Mouse (Mus musculus): ENCODE data around the gene Rnf121. TPM values are rescaled to one million over a fixed set of nuclear protein-coding genes. Genes with fewer than 3 reads are reported as not detected.

Rnf121 gene
- polyA plus RNA-seq, 1 experiment: 95.5 TPM

GRCm38 (mm10) chr7:102100868-102101267, 35.6 kb upstream of the Rnf121 start:
- DNase-seq (ENCODE audit: low read depth): no peak
- no peak for TF ChIP-seq CTCF (IDR thresholded peaks at IDR 0.05; ENCODE audit: borderline replicate concordance, extremely low read depth, insufficient read depth, insufficient read length)
- no peak for TF ChIP-seq POLR2A (IDR thresholded peaks at IDR 0.05; ENCODE audit: borderline replicate concordance, extremely low read depth, insufficient read depth, insufficient read length, poor library complexity, severe bottlenecking)

- TF ChIP-seq POLR2A (IDR thresholded peaks at IDR 0.05; ENCODE audit: borderline replicate concordance, extremely low read depth, insufficient read depth, insufficient read length, poor library complexity, severe bottlenecking) (no peak), CTCF (IDR thresholded peaks at IDR 0.05; ENCODE audit: borderline replicate concordance, extremely low read depth, insufficient read depth, insufficient read length) (no peak)
Measured at GRCm38 (mm10) chr7:102099760-102100661, 34.7 kb upstream of the Rnf121 start.

GRCm38 (mm10) chr7:102087336-102087735, 22.1 kb upstream of the Rnf121 start:
- DNase-seq (ENCODE audit: low read depth): no peak
- TF ChIP-seq POLR2A (IDR thresholded peaks at IDR 0.05; ENCODE audit: borderline replicate concordance, extremely low read depth, insufficient read depth, insufficient read length, poor library complexity, severe bottlenecking) (no peak), CTCF (IDR thresholded peaks at IDR 0.05; ENCODE audit: borderline replicate concordance, extremely low read depth, insufficient read depth, insufficient read length) (no peak)

More at GRCm38 (mm10) chr7:102099760-102100661, 34.7 kb upstream of the Rnf121 start:
- DNase-seq (ENCODE audit: low read depth): peak; percentile 66

- DNase-seq (ENCODE audit: low read depth): no peak
- TF ChIP-seq CTCF (IDR thresholded peaks at IDR 0.05; ENCODE audit: borderline replicate concordance, extremely low read depth, insufficient read depth, insufficient read length): no peak
- no peak for TF ChIP-seq POLR2A (IDR thresholded peaks at IDR 0.05; ENCODE audit: borderline replicate concordance, extremely low read depth, insufficient read depth, insufficient read length, poor library complexity, severe bottlenecking)
Measured at GRCm38 (mm10) chr7:102084041-102084696, 18.9 kb upstream of the Rnf121 start.

GRCm38 (mm10) chr7:102082816-102083215, 17.5 kb upstream of the Rnf121 start, which contains the start of gene Trpc2:
Trpc2 (plus strand) TSS chr7:102083116.
- no peak for TF ChIP-seq CTCF (IDR thresholded peaks at IDR 0.05; ENCODE audit: borderline replicate concordance, extremely low read depth, insufficient read depth, insufficient read length)
- no peak for DNase-seq (ENCODE audit: low read depth)

GRCm38 (mm10) chr7:102081784-102082183, 16.5 kb upstream of the Rnf121 start:
- DNase-seq (ENCODE audit: low read depth): no peak
- TF ChIP-seq CTCF (IDR thresholded peaks at IDR 0.05; ENCODE audit: borderline replicate concordance, extremely low read depth, insufficient read depth, insufficient read length) (no peak), POLR2A (IDR thresholded peaks at IDR 0.05; ENCODE audit: borderline replicate concordance, extremely low read depth, insufficient read depth, insufficient read length, poor library complexity, severe bottlenecking) (no peak)

GRCm38 (mm10) chr7:102080311-102080710, 15.0 kb upstream of the Rnf121 start:
- DNase-seq (ENCODE audit: low read depth): no peak
- no peak for TF ChIP-seq POLR2A (IDR thresholded peaks at IDR 0.05; ENCODE audit: borderline replicate concordance, extremely low read depth, insufficient read depth, insufficient read length, poor library complexity, severe bottlenecking)
- no peak for TF ChIP-seq CTCF (IDR thresholded peaks at IDR 0.05; ENCODE audit: borderline replicate concordance, extremely low read depth, insufficient read depth, insufficient read length)

- no peak for TF ChIP-seq POLR2A (IDR thresholded peaks at IDR 0.05; ENCODE audit: borderline replicate concordance, extremely low read depth, insufficient read depth, insufficient read length, poor library complexity, severe bottlenecking)
- peak; percentile 60; the same call in 1 of the 2 replicates for TF ChIP-seq CTCF (IDR thresholded peaks at IDR 0.05; ENCODE audit: borderline replicate concordance, extremely low read depth, insufficient read depth, insufficient read length)
- DNase-seq (ENCODE audit: low read depth): peak; percentile 51
Measured at GRCm38 (mm10) chr7:102078517-102078916, 13.2 kb upstream of the Rnf121 start.

- TF ChIP-seq POLR2A (IDR thresholded peaks at IDR 0.05; ENCODE audit: borderline replicate concordance, extremely low read depth, insufficient read depth, insufficient read length, poor library complexity, severe bottlenecking): no peak
- peak; percentile 57; the same call in 1 of the 2 replicates for TF ChIP-seq CTCF (IDR thresholded peaks at IDR 0.05; ENCODE audit: borderline replicate concordance, extremely low read depth, insufficient read depth, insufficient read length)
Measured at GRCm38 (mm10) chr7:102076714-102077296, 11.5 kb upstream of the Rnf121 start.

GRCm38 (mm10) chr7:102066363-102066762, 1.1 kb upstream of the Rnf121 start:
- no peak for DNase-seq (ENCODE audit: low read depth)
- TF ChIP-seq POLR2A (IDR thresholded peaks at IDR 0.05; ENCODE audit: borderline replicate concordance, extremely low read depth, insufficient read depth, insufficient read length, poor library complexity, severe bottlenecking) (no peak), CTCF (IDR thresholded peaks at IDR 0.05; ENCODE audit: borderline replicate concordance, extremely low read depth, insufficient read depth, insufficient read length) (no peak)

More at GRCm38 (mm10) chr7:102076714-102077296, 11.5 kb upstream of the Rnf121 start:
- DNase-seq (ENCODE audit: low read depth): peak; percentile 32

- DNase-seq (ENCODE audit: low read depth): no peak
- no peak for TF ChIP-seq POLR2A (IDR thresholded peaks at IDR 0.05; ENCODE audit: borderline replicate concordance, extremely low read depth, insufficient read depth, insufficient read length, poor library complexity, severe bottlenecking)
- no peak for TF ChIP-seq CTCF (IDR thresholded peaks at IDR 0.05; ENCODE audit: borderline replicate concordance, extremely low read depth, insufficient read depth, insufficient read length)
Measured at GRCm38 (mm10) chr7:102064655-102065045, 619 bp downstream of the Rnf121 start.
